Mouse (Mus musculus) liver, postnatal 0 days (tissue): ENCODE measurements around the gene Phb.

Experiments
- CTCF ChIP-seq: sonication (generic); IDR thresholded peaks from 2 replicates; pipeline ENCODE4 v1.5.1; 2016; ENCODE audit warnings: antibody characterized with exemption, low read depth
- EP300 ChIP-seq: IDR thresholded peaks from 2 replicates; pipeline ENCODE4 v1.6.1; 2016; ENCODE audit warnings: antibody characterized with exemption, low read depth, mild to moderate bottlenecking

GRCm38 (mm10) chr11:95646154-95646490 lies 20.6 kb upstream of the Phb start:
- TF ChIP-seq EP300 (no peak), CTCF (no peak)
